Mouse (Mus musculus) testis, postnatal 10 days (tissue): Measurements from ENCODE around the gene Krtap9-3.

ENCODE experiments used
- DNase-seq: peaks from one replicate; pipeline ENCODE4 v3.0.0; 2021; ENCODE audit warnings: low spot score

The Krtap9-3 gene

DNA sequence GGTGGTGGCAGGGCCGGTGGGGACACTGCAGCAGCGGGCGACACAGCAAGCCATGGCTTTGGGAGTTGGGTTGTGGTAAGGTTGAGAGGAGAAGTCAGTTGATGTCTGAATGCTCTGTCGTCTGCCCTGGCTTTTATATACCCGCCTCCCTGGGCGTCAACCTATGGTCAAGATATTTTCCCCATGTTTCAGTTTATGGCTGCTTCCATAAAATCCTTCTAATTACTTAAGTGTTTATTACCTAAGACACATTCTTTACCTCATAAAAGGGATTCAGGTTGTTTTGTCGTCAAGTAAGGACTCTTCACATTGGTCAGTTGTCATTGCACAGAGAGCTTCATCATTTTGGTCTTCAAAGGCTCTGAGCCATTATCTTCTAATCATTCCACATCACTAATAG, 31.4 kb downstream of the Krtap9-3 start, which contains the start of gene Krtap3-1:
Krtap3-1 (minus strand) TSS at position 101 of the 400 bp plus-strand sequence.
- DNase-seq, result no peak

DNA sequence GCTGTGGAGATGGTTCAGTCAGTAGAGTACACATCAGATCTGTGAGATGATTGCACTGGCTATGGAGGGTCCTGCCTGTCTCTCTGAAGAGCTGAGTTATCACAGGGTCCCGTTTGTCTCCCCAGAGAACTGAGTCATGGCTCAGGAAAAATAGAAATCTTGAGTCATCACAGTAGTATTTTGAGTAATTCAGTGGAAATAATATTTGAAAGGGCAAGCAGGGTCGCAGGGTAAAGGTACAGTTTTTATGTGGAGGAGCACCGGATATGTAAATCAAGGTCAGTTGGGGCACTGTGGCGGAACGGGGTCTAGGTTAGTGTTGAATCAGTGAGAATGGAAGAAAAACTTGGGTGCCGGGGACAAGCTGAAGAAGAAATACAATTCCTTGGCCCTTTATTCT, 35.3 kb downstream of the Krtap9-3 start:
- no peak for DNase-seq

DNA sequence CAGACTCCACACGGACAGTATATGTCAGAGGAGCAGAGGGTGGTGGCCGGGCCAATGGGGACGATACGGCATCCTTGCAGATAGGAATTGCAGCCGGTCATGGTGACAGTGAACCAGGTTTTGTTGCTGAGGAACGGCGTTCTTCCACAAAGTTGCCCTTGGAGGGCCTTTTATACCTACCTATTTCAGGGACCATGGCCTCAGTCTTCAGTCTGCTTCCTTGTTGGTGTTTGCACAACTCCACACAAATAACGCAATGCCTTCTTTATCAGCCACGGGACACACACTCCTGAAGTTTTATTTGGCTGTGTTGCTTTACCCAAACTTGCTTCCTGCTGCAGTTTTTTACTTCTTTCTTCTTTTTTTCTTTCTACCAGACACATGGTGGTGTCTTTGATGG, 38.5 kb downstream of the Krtap9-3 start, which contains the start of gene Gm11939:
Gm11939 (minus strand) TSS at position 101 of the 400 bp plus-strand sequence.
- DNase-seq, result no peak

DNA sequence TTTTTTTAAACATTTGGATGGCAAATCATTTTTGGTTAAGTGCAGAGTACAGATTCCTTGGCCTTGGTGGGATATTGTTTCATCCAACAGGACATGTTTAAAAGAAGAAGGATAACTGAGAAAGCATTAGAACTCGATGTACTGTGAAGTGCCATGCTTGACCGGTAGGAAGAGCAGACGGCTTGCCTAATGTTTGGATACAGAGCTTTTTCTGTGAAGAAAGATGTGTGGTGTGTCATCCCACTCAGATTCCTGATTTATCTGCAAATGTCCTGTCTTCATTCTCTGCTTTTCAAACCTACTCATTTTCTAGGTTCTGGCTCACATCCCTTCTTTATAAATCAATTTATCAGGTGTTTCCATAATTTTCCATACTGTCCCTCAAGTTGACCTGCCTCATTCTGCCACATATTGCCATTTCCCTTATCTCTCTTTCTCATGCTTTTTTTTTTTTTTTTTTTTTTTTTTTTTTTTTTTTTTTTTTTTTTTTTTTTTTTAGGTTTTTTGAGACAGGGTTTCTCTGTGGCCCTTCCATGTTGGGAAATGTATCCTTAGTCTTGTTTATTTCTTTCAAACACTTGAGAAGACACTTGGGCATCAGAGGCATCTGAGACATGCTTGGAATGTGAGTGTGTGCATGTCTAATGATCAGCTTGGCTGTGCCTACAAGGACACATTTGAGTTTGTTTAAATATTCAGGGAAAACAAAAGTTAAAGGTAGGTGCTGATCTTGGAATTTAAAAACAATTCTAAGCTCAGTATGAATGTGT, 39.7 kb downstream of the Krtap9-3 start:
- DNase-seq, result no peak

DNA sequence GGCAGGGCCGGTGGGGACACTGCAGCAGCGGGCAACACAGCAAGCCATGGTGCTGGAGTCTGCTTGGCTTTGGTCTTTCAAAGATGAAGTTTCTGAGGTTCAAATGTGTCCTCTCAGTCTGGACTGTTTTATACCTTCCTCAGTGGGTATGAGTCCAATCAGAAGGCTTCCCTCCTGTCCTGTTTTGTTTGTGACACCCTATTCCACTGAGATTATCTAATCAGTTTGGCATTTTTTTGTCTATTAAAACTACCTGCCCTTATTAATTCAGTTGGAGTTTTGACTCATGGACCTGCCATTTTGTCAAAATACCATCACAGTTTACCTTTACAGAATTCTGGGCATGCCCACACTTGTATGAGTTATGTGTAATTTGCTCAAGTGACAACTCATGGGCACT, 41.2 kb downstream of the Krtap9-3 start, which contains the start of gene Krtap3-2:
Krtap3-2 (minus strand) TSS at position 101 of the 400 bp plus-strand sequence.
- DNase-seq, result no peak

DNA sequence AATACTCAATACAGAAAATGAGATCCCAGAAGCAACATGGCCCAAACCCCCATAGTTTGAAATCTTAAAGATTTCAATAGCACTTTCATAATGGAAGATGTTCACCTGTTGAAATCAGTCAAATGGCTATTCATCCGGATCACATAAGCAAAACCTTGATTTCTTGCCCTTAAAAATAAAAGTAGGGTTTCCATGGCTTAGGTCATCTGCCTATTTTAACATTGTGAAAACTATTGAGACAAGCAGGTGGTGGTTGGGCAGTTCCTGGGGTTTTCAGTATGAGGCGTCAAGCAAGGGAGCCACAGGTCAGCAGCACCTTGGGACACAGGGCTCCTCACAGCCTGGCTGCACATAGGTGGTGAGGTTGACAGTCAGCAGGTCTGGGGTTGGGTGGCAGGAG, 41.7 kb downstream of the Krtap9-3 start:
- no peak for DNase-seq

DNA sequence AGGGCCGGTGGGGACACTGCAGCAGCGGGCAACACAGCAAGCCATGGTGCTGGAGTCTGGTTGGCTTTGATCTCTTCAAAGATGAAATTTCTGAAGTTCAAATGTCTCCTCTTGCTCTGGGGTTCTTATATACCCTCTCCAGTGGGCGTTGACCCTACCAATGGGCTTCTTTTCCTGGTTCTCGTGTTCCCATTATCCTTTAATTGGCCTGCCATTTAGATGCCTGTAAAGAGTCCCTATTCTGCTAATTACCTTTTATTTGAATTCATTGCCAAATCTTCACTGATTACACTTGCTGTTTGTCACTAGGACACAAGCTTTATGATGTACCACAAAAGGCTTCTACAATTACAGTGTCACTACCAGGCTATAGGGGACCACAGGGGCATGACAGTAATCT, 47.1 kb downstream of the Krtap9-3 start, which contains the start of gene Krtap3-3:
Krtap3-3 (minus strand) TSS at position 101 of the 400 bp plus-strand sequence.
- DNase-seq, result no peak

DNA sequence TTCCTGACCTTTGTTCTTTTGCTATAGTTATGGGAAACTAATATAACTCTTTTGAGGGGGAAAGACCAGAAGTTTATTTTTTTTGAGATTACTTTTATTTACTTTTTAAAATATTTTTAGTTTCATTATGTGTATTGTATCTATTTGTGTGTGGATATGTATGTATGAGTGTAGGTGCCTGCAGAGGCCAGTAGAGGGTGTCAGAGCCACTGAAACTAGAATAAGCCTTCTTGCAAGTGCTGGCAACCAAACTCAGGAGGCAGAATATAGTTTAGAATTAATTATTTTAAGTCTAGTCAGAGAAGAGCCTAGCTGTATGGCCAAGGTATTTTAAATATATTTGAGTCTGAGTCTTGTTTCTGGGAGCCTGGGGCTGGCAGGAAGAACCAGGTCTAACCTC, 50.0 kb downstream of the Krtap9-3 start:
- DNase-seq, result no peak
